Mouse (Mus musculus): ENCODE results near the gene Col17a1. TPM values are rescaled to one million over a fixed set of nuclear protein-coding genes. Genes with fewer than 3 reads are reported as not detected.

The Col17a1 gene
- not detected in 2 replicates for total RNA-seq (2015; ENCODE audit: low replicate concordance)
- total RNA-seq (2017; ENCODE audit: low replicate concordance): not detected in 2 replicates

- ATAC-seq (replicated peaks; ENCODE audit: low FRiP score, poor library complexity, severe bottlenecking): no peak
These were observed at the start of gene Col17a1 for GRCm38 (mm10) chr19:47691994-47692393. Gene Col17a1 (minus strand): TSS chr19:47692094.

DNA sequence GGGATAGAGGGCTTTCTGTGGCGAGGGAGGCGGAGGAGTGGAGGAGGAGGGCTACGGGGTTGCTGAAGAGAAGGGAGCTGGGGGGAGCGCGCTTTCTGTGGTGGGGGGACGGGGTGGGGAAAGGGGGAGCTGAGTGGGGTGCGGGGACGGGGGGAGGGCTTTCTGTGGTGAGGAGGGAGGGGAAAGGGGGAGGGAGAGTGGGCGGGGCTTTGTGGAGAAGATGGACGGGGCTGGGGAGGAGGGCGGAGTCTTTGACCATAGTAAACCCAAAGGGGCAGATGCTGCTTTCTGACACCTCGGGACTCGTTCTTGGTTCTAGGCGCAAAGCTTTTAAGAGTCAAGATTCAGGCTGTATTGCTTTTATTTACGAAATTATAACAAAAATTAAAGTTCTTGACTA lies 40.0 kb upstream of the Col17a1 start:
- ATAC-seq (replicated peaks; ENCODE audit: low FRiP score, poor library complexity, severe bottlenecking): peak; percentile 73

GRCm38 (mm10) chr19:47731071-47731881 lies 39.4 kb upstream of the Col17a1 start, which contains the start of gene Sfr1:
Gene Sfr1 (plus strand): TSS chr19:47731682.
- ATAC-seq (replicated peaks; ENCODE audit: low FRiP score, poor library complexity, severe bottlenecking): peak; percentile 99

GRCm38 (mm10) chr19:47730691-47731070 lies 38.8 kb upstream of the Col17a1 start:
- ATAC-seq (replicated peaks; ENCODE audit: low FRiP score, poor library complexity, severe bottlenecking): 0 out of 2 replicates have a peak, but pooled peaks have one; percentile 36

GRCm38 (mm10) chr19:47725643-47726140 lies 33.8 kb upstream of the Col17a1 start:
- ATAC-seq (replicated peaks; ENCODE audit: low FRiP score, poor library complexity, severe bottlenecking): no peak

GRCm38 (mm10) chr19:47724903-47725302 lies 33.0 kb upstream of the Col17a1 start:
- no peak for ATAC-seq (replicated peaks; ENCODE audit: low FRiP score, poor library complexity, severe bottlenecking)

DNA sequence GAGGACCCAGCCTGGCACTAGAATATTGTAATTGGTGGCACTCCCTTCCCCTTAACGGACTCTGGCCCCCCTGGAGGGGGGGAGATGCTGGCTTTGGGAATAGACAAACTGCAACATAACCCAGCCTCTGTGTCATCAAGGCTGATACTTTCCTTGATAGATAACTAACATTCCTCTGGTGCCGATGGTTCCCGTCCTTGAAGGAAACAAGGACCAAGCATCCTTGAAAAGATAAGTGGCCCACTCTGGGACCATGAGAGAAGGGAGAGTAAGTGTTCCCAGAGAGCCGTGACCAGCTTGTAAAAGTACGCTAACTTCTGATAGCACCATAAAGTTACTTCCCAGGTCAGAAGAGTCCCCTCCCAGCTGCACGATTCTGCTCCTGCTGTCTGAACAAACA lies 30.6 kb upstream of the Col17a1 start:
- no peak for ATAC-seq (replicated peaks; ENCODE audit: low FRiP score, poor library complexity, severe bottlenecking)

DNA sequence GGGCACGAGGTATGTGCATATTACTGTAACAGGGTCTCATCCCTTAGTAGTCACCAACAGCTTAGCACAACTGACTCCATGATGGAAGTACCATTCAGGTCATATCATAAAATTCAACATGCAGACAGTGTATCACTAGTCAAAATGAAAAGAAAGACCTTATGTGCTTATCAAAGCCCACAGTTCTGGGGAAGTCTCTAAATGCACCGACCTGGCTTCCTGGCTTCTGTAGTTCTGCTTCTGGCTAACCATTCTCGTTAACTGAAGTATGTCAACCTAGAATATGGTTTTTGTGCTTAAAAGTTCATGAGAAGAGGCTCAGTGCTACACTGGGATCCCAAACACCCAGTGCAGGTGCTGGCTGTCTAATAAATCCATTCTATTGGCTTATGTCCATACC lies 27.3 kb upstream of the Col17a1 start:
- no peak for ATAC-seq (replicated peaks; ENCODE audit: low FRiP score, poor library complexity, severe bottlenecking)

DNA sequence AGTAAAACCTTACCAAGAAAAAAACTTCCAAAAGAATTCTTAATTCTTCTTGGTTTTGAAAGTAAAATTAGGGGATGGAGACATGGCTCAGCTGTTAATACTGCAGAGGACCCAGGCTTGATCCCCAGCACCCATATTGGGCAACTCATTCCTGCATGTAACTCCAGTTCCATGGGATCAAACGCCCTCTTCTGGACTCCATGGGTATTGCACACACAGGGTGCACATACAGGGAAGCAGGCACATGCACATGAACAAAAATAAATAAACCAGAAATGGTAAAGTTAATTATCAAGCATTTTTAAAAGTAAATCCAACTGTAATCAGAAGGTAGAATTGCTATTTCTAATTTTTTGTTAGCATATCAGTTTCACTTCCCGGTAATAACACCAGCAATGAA lies 24.2 kb upstream of the Col17a1 start:
- no peak for ATAC-seq (replicated peaks; ENCODE audit: low FRiP score, poor library complexity, severe bottlenecking)

DNA sequence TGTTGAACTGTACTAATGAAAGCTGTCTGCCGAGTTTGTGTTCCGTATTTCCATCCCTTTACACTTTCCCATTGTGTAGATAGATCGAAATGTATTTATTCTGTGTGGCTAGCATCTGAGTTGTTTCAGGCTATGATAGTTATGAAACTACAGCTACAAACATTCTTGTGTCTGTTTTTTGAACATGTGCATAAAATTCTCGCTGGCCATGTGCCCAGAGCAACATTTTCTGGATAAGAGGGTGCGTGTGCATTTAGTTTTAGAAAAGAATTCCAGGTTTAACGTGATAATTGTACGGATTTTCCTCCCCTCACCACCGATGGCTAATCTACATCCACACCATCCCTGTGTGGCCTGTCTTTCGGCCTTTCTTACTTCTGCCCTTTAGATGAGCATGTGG lies 21.6 kb upstream of the Col17a1 start:
- no peak for ATAC-seq (replicated peaks; ENCODE audit: low FRiP score, poor library complexity, severe bottlenecking)

DNA sequence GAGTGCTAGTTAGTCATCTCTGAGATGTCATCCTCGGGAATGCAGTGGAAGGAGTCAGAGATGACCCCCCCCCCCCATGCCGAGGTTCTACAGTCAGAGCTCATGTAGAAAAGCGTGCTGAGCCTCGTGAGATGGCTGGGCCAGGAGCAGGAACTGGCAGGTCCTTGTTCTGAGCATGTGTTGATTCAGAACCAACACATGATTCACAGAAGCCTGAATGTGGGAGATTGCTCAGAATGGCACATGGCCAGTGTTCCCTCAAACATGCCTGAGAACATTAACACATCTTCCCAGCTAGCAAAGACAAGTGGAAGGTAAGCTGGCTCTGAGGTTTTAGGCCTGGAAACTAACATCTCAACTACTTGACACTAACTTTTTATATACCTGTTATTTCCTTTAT lies 18.5 kb upstream of the Col17a1 start:
- no peak for ATAC-seq (replicated peaks; ENCODE audit: low FRiP score, poor library complexity, severe bottlenecking)

- no peak for ATAC-seq (replicated peaks; ENCODE audit: low FRiP score, poor library complexity, severe bottlenecking)
These were observed 13.9 kb upstream of the Col17a1 start for GRCm38 (mm10) chr19:47705772-47706309.

- no peak for ATAC-seq (replicated peaks; ENCODE audit: low FRiP score, poor library complexity, severe bottlenecking)
These were observed 13.3 kb upstream of the Col17a1 start for GRCm38 (mm10) chr19:47705080-47705771.

DNA sequence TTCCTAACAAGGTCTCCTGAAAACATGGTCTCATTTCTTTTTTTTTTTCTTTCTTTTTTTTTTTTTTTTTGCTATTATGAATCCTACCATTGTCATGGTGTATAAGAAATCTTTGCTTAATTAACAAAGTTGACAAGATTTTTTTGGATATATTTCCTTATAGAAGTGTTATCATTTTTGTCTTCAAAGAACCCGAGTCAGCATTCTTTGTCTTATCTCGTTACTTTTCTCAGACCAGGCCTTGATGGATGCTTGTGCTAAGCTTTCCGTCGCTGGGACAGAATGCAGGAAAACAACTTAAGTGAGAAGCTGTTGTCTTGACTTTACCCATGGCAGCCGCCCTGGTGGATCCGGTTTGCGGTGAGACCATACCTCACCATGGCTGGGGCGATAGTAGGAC lies 8.6 kb upstream of the Col17a1 start:
- ATAC-seq (replicated peaks; ENCODE audit: low FRiP score, poor library complexity, severe bottlenecking): no peak

DNA sequence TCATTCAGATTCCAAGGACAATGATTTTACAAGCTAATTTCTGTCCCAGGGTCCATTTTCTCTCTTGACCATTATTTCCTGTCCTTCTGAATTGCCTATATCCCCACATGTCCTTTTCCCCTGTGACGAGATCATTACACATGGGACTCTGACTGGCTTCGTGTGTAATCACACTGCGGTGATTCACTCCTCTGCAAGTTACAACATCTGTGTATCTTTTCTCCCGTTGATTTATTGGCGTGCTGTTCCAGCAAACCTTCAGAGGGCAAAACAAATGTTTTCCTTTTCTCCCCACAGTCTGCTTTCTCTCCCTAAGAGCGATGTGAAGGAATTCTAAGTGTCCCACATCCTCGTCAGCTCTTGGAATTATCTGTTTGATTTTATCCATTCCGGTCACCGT lies 7.8 kb upstream of the Col17a1 start:
- ATAC-seq (replicated peaks; ENCODE audit: low FRiP score, poor library complexity, severe bottlenecking): no peak

DNA sequence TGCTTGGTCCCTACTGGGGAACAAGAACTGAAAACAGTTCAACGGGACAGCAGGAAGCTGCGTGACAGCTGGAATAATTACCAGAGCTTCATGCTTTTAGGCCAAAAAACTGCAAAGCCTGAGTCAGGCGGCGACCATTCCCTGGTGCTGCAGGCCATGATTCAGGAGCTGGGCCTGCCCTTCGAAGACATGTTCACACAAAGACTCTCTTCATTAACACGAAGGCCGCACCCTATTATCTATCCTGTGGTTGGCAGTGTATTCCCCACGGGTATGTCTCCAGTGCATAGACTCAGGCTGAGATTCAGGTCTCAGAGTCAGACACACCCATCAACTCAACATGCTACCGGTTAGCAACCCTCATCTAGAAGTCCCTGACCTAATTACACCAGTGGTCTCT lies 6.4 kb upstream of the Col17a1 start:
- no peak for ATAC-seq (replicated peaks; ENCODE audit: low FRiP score, poor library complexity, severe bottlenecking)

GRCm38 (mm10) chr19:47697067-47697466 lies 5.2 kb upstream of the Col17a1 start:
- no peak for ATAC-seq (replicated peaks; ENCODE audit: low FRiP score, poor library complexity, severe bottlenecking)

- no peak for ATAC-seq (replicated peaks; ENCODE audit: low FRiP score, poor library complexity, severe bottlenecking)
These were observed 4.5 kb upstream of the Col17a1 start for GRCm38 (mm10) chr19:47696411-47696810.

- ATAC-seq (replicated peaks; ENCODE audit: low FRiP score, poor library complexity, severe bottlenecking): no peak
These were observed 3.8 kb upstream of the Col17a1 start for GRCm38 (mm10) chr19:47695725-47696124.

DNA sequence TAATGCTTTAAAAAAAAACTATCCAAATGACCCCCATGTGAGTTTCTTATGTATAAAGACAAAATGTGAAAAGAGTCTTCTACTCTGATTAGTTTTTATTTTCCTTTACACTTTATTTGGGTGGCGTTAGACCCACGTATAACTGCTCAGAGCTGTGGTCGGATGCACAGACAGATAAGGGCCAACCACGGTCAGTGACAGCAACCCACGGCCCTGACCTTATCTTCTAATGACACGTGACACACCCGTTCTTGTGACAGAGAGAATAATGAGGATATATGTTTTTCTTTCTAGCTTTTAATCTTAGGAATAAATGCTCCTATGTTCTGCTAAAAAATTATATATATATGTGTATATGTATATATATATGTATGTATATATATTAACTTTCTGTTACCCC lies 2.3 kb downstream of the Col17a1 start:
- no peak for ATAC-seq (replicated peaks; ENCODE audit: low FRiP score, poor library complexity, severe bottlenecking)

DNA sequence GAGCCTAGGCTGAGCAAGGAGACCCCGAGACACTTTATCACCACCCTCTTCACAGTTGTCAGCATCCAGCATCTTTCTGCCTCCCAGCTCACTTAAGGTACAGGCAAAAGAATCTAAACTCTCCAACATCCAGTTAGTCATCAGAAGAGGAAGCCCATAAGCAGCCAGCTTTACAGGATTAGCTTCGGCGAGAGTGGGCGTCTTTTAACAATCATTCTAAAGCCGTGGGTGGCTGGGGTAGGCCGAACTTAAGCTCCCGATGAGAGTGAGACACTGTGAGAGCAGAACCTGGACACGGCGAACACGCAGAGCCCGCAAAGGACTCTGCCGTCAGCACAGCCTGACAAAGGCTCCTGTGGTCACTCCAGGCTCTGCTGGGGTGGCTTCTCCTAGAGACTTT lies 13.2 kb downstream of the Col17a1 start:
- no peak for ATAC-seq (replicated peaks; ENCODE audit: low FRiP score, poor library complexity, severe bottlenecking)

All from erythroblast, adult 5-6 weeks (primary cell).